Mouse (Mus musculus) ES-Bruce4 (cell line): ENCODE measurements around the gene Miox. TPM values are rescaled to one million over a fixed set of nuclear protein-coding genes. Genes with fewer than 3 reads are reported as not detected.

Experiments
- H3K27ac ChIP-seq: 2 replicates; pipeline ENCODE4 v1.5.1; 2012; ENCODE audit warnings: low read length, inconsistent platforms; ENCODE audit not compliant: insufficient read depth
- H3K27me3 ChIP-seq: 2 replicates; pipeline ENCODE4 v1.6.1; 2012; ENCODE audit warnings: mild to moderate bottlenecking, low read length, inconsistent platforms; ENCODE audit not compliant: control insufficient read depth, poor library complexity, insufficient read depth, severe bottlenecking
- H3K36me3 ChIP-seq: 2 replicates; pipeline ENCODE4 v1.6.1; 2012; ENCODE audit warnings: inconsistent platforms, mild to moderate bottlenecking, low read length, moderate library complexity; ENCODE audit not compliant: control insufficient read depth, poor library complexity, insufficient read depth, severe bottlenecking
- H3K4me1 ChIP-seq: one replicate; pipeline ENCODE4 v1.8.1; 2011; ENCODE audit warnings: low read length; ENCODE audit not compliant: control insufficient read depth, insufficient read depth
- H3K4me3 ChIP-seq: 2 replicates; pipeline ENCODE4 v1.5.1; 2011; ENCODE audit warnings: low read depth, mild to moderate bottlenecking, low read length
- H3K9ac ChIP-seq: 2 replicates; pipeline ENCODE4 v1.6.1; 2012; ENCODE audit warnings: low read depth, mild to moderate bottlenecking, inconsistent platforms; ENCODE audit not compliant: poor library complexity, severe bottlenecking
- H3K9me3 ChIP-seq: replicated peaks from 2 replicates; pipeline ENCODE4 v1.6.1; 2012; ENCODE audit warnings: mild to moderate bottlenecking, low read length, inconsistent platforms; ENCODE audit not compliant: control insufficient read depth, poor library complexity, insufficient read depth, severe bottlenecking
- CTCF ChIP-seq: IDR thresholded peaks from one replicate; pipeline ENCODE4 v1.8.1; 2011; ENCODE audit warnings: low read depth, low read length
- EP300 ChIP-seq: IDR thresholded peaks from 2 replicates; pipeline ENCODE4 v1.6.1; 2011; ENCODE audit warnings: low read depth, low read length; ENCODE audit not compliant: insufficient read depth
- POLR2A ChIP-seq: IDR thresholded peaks from one replicate; pipeline ENCODE4 v1.8.1; 2011; ENCODE audit warnings: low read length; ENCODE audit not compliant: insufficient read depth
- polyA plus RNA-seq: library from polyadenylated mRNA; stranded (reverse); fragments of >200 nt; gene quantifications from 2 replicates; pipeline ENCODE4 v1.2.4, GENCODE M21; 2011; ENCODE audit warnings: low read depth; ENCODE audit not compliant: missing spikeins, insufficient read depth, insufficient read length

The Miox gene
- polyA plus RNA-seq, 1 experiment = not detected

GRCm38 (mm10) chr15:89291521-89291920, 42.7 kb upstream of the Miox start:
- Histone ChIP-seq H3K27me3 (no peaks in the 10 kb centered on the region), H3K27ac (no peak overlapping the region), H3K4me1 (no peaks in the 10 kb centered on the region), H3K9me3 (no peaks in the 10 kb centered on the region), H3K36me3 (peaks cover 27% of the 10 kb centered on the region), H3K4me3 (no peak overlapping the region), H3K9ac (no peak overlapping the region)
- TF ChIP-seq POLR2A (no peak), CTCF (no peak), EP300 (no peak)

GRCm38 (mm10) chr15:89292795-89293194, 41.4 kb upstream of the Miox start:
- H3K9ac ChIP-seq = no peak overlapping the region
- no peaks in the 10 kb centered on the region for H3K4me1 ChIP-seq
- H3K36me3 ChIP-seq = peaks cover 27% of the 10 kb centered on the region
- no peaks in the 10 kb centered on the region for H3K9me3 ChIP-seq
- no peak overlapping the region for H3K27ac ChIP-seq
- TF ChIP-seq EP300 (no peak), CTCF (no peak), POLR2A (no peak)
- no peak overlapping the region for H3K4me3 ChIP-seq
- H3K27me3 ChIP-seq = no peaks in the 10 kb centered on the region

GRCm38 (mm10) chr15:89293778-89294177, 40.4 kb upstream of the Miox start:
- no peak overlapping the region for H3K27ac ChIP-seq
- H3K4me1 ChIP-seq = no peaks in the 10 kb centered on the region
- no peaks in the 10 kb centered on the region for H3K27me3 ChIP-seq
- H3K9ac ChIP-seq = no peak overlapping the region
- TF ChIP-seq EP300 = no peak
- no peak for TF ChIP-seq CTCF
- no peak for TF ChIP-seq POLR2A
- H3K9me3 ChIP-seq = no peaks in the 10 kb centered on the region
- H3K4me3 ChIP-seq = no peak overlapping the region
- H3K36me3 ChIP-seq = peaks cover 21% of the 10 kb centered on the region

- Histone ChIP-seq H3K4me1 (no peaks in the 10 kb centered on the region), H3K9me3 (no peaks in the 10 kb centered on the region), H3K27ac (no peak overlapping the region), H3K27me3 (no peaks in the 10 kb centered on the region), H3K9ac (no peak overlapping the region), H3K4me3 (no peak overlapping the region), H3K36me3 (peaks cover 18% of the 10 kb centered on the region)
- TF ChIP-seq EP300 (no peak), POLR2A (no peak), CTCF (no peak)
These were observed 38.5 kb upstream of the Miox start for GRCm38 (mm10) chr15:89295580-89296165.

- Histone ChIP-seq H3K4me3 (no peak overlapping the region), H3K27me3 (no peaks in the 10 kb centered on the region), H3K9me3 (no peaks in the 10 kb centered on the region), H3K4me1 (no peaks in the 10 kb centered on the region), H3K27ac (no peak overlapping the region), H3K36me3 (peaks cover 19% of the 10 kb centered on the region), H3K9ac (no peak overlapping the region)
- TF ChIP-seq EP300 (no peak), POLR2A (no peak), CTCF (no peak)
These were observed 37.7 kb upstream of the Miox start for GRCm38 (mm10) chr15:89296465-89296864.

DNA sequence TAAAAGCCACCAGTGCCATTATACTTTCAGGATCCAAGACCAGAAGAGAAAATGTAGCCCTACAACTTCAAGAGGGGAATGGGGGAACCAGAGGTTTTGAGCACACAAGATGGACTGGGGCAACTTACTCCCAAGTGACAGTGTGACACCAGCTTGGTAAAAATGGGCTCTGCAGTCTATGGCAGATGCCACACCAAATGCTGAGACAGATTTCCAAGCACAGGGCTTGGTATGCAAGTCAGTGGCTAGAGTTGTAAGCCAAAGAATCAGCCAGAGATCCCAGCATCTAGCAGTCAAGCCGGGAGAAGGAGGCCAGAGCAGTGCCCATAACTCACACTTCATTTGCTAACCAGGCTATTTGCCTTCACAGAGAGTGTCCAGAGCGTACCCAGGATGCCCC, 36.5 kb upstream of the Miox start:
- TF ChIP-seq CTCF (no peak), EP300 (no peak), POLR2A (no peak)
- no peak overlapping the region for H3K4me3 ChIP-seq
- H3K9ac ChIP-seq = no peak overlapping the region
- H3K27me3 ChIP-seq = no peaks in the 10 kb centered on the region
- no peak overlapping the region for H3K27ac ChIP-seq
- H3K4me1 ChIP-seq = no peaks in the 10 kb centered on the region
- H3K9me3 ChIP-seq = no peaks in the 10 kb centered on the region
- H3K36me3 ChIP-seq = peaks cover 20% of the 10 kb centered on the region

GRCm38 (mm10) chr15:89300180-89300579, 34.0 kb upstream of the Miox start:
- TF ChIP-seq EP300 (no peak), POLR2A (no peak), CTCF (no peak)
- Histone ChIP-seq H3K27ac (no peak overlapping the region), H3K9ac (no peak overlapping the region), H3K4me1 (no peaks in the 10 kb centered on the region), H3K9me3 (no peaks in the 10 kb centered on the region), H3K27me3 (no peaks in the 10 kb centered on the region), H3K4me3 (no peak overlapping the region), H3K36me3 (peaks cover 15% of the 10 kb centered on the region)
